Mouse (Mus musculus) lung, adult 2 months (tissue): ENCODE measurements around the gene Gm20388. TPM values are rescaled to one million over a fixed set of nuclear protein-coding genes. Genes with fewer than 3 reads are reported as not detected.

Experiments
- DNase-seq: peaks from one replicate; pipeline ENCODE4 v3.0.0; 2022
- H3K4me1 ChIP-seq: fragments of 200-500 bp; 2 replicates; pipeline ENCODE4 v1.6.1; 2011; ENCODE audit warnings: low read length; ENCODE audit not compliant: control insufficient read depth, insufficient read depth
- H3K4me3 ChIP-seq: fragments of 200-500 bp; replicated peaks from 2 replicates; pipeline ENCODE3; 2011; ENCODE audit warnings: low read depth, mild to moderate bottlenecking, control low read depth, low read length; ENCODE audit errors: extremely low read depth
- CTCF ChIP-seq: fragments of 200-500 bp; IDR thresholded peaks from 2 replicates; pipeline ENCODE4 v1.5.1; 2011; ENCODE audit warnings: mild to moderate bottlenecking, low read length, control low read depth; ENCODE audit not compliant: insufficient read depth
- POLR2A ChIP-seq: fragments of 200-500 bp; IDR thresholded peaks from 2 replicates; pipeline ENCODE4 v1.6.1; 2011; ENCODE audit warnings: low read depth, mild to moderate bottlenecking, control low read depth, low read length, borderline replicate concordance; ENCODE audit errors: extremely low read depth
- WGBS: fragments of 180-500 bp; shearing (Covaris S2); methylation state at CpG from one replicate; pipeline ENCODE4 v1.1.7; 2018; 5-methylcytosine and 5-hydroxymethylcytosine counted together
- polyA plus RNA-seq: library from polyadenylated mRNA; depleted of rRNA; stranded (reverse); fragments of >200 nt; gene quantifications from 2 replicates; pipeline ENCODE4 v1.2.3, GENCODE M21; 2012

The Gm20388 gene
- polyA plus RNA-seq, 1 experiment, result 67.8 TPM

DNA sequence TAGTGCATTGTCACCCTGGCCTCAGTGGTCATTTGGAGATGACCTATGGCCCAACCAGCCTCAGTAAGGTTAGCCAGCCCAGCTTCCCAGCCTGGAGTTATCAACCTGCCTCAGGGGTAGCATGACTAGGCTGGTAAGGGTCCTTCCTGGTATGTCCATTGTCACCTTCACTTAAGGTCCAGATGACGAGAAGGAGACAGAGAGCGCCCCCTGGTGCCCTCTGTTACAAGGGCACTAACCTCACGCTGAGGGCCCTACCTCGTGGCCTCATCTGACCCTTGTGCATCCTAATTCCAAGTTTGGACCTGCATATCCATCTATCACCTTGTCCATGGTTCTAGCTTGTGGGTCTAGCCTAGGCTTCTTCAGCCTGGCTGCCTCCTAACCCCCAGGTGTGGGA is 1774.8 kb downstream of the Gm20388 start:
- Histone ChIP-seq H3K4me3 (no peak overlapping the region), H3K4me1 (no peaks in the 10 kb centered on the region)
- TF ChIP-seq CTCF (peak; percentile 90), POLR2A (no peak)
- WGBS, result 9% methylated on average over 4 of the region's 4 CpGs
- peak; percentile 75 for DNase-seq

DNA sequence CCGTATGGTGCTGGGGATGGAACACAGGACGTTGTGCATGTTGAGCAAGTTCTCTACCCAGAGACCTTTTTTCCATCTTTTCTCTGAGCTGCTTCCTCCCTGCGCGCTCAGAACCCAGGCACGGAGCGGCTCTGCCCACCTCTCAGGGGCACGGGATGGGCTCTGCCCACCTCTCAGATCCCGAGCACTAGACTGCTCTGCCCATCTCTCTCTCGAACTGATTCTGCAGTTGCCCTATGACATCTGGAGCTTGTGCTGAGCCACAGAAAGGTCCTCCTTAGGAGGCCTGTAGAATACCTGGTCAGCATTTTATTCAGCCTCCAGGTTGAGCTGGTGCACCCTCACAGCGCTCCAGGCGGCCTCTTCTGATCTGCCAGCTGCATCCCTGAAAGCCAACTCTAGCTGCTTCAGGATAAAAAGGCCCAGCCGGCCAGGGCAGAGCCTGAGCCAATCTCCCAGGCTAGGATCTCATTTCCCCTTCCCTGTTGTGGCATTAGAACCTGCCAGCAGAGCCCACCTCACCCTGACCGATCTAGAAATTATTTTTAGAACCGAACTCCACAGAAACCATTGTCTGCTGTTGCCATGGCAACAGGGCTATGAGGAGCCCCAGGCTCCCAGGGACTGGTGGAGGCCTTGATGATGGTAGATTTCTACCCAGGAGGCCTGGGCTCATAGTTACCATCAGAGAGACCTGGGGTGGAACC is 1777.0 kb downstream of the Gm20388 start:
- DNase-seq, result no peak
- WGBS, result 64% methylated on average over 14 of the region's 14 CpGs

DNA sequence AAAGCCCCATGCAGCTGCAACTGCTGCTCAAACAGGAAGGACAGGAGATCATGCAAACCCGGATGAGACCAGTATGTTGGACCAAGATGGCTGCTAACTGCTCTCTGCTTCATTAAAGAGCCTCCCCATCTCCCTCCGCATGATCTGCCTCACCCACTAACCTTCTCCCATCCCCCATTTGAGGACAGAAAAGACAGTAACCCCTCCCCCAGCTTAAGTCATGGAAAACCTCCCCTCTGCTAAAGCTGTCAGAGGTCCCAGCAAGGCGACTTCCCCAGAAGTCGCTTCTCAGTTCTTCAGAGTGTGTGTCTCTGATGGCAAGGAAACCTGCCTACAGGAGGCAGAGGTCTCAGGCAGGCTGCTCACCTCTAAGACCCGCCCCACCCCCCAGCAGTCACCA is 1777.9 kb downstream of the Gm20388 start:
- WGBS, result 39% methylated on average over 5 of the region's 5 CpGs
- no peaks in the 10 kb centered on the region for H3K4me1 ChIP-seq

More for the DNA sequence above, 1777.0 kb downstream of the Gm20388 start:
- H3K4me3 ChIP-seq, result no peak overlapping the region
- TF ChIP-seq POLR2A (no peak), CTCF (no peak)
- H3K4me1 ChIP-seq, result no peaks in the 10 kb centered on the region

DNA sequence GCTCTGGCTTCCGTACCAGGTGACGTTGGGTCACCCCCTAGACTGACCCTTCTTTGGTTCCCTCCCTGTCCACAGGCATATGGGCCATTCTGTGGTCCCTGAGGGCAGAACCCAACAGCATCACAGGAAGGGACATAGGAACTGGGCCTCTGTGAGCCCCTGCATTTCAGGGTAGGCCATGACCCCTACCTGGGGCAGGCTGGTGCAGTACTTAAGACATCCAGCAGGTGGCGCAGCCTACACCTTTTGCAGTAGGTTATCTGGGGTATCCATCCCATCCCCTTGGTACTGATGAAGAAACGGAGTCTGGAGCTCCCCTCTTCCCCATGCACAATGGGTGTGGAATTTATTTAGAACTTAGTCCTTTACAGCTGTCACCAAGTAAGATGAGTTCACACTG is 1783.8 kb downstream of the Gm20388 start:
- H3K4me1 ChIP-seq, result 0 out of 2 replicates have a peak, but pooled peaks cover 2% of the 10 kb centered on the region
- TF ChIP-seq CTCF (peak; percentile 85), POLR2A (no peak)
- WGBS, result 55% methylated on average over 4 of the region's 4 CpGs
- H3K4me3 ChIP-seq, result no peak overlapping the region
- DNase-seq, result peak; percentile 57

More for the DNA sequence above, 1777.9 kb downstream of the Gm20388 start:
- H3K4me3 ChIP-seq, result no peak overlapping the region
- no peak for DNase-seq
- TF ChIP-seq CTCF (no peak), POLR2A (no peak)

DNA sequence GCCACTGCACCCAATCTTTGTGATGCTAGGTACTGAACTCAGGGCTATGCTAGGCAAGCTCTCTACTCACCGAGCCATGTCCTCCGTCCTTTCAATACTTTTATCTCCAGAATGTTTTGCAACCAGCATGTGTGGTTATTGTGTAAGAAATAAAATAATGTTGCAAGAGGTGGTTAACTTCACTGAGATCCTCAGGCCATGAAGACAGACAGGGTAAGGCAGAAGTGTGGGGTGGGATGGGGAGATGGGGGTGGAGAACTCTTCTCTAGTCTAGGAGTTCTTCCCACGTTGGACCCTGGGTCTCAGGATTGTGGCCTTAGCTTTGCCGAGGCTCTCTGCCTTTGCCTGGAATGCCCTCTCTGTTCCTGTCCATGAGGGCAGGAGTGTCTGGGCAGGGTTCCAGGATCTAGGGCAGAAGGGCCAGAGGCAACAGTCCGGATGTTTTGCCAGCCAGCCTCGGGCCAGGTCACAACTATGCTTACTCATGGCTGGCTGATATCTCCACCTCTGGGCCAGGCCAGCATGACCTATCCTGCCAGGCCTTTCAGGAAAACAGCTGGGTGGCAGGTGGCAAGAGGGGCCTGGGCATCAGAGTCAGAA is 1785.0 kb downstream of the Gm20388 start:
- 27% methylated on average over 6 of the region's 6 CpGs for WGBS
- TF ChIP-seq POLR2A (no peak), CTCF (no peak)
- DNase-seq, result peak; percentile 69

DNA sequence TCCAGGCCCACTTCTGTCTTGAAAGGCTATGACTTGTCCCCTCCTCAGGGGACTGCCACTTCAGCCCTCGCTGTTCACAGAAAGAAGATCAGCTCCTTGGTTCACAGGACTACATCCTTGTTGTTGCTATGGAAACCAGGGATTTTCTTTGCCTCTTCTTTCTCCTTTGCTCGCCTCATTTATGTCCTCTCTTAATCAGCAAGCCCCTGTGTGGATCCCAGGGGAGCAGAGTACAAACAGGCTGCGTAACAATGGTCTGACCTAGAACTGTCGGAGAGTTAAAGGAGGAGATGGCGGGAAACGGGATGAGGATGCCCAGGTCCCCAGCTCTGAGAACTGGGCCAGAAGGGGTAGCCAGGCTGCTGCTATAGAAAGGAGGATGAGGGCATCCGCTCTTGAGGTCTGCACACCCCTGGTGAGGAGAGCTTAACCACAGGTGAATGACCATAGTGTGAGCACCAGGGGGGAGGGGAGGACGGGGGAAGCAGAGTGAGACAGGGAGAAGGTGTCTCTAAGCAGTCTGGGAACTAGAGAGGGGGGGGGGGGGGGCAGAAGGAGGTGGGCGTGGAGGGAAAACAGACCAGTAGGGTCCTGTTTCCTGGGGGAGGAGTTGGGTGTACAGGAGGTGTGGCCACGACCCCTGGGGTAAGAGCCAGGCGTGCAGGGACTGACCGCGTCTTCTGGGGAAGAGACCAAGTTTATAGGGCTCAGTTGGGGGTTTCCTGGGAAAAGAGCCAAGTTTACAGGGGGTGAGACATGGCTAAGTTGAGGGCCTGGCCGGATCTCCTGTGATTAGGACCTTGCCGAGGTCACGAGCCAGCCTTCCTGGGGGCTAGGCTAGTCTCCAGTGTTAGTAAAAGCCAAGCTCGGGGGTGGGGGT is 1787.3 kb downstream of the Gm20388 start:
- WGBS, result 10% methylated on average over 16 of the region's 17 CpGs
- TF ChIP-seq POLR2A (no peak), CTCF (no peak)
- no peak overlapping the region for H3K4me3 ChIP-seq
- H3K4me1 ChIP-seq, result 0 out of 2 replicates have a peak, but pooled peaks cover 2% of the 10 kb centered on the region
- no peak for DNase-seq

More for the DNA sequence above, 1785.0 kb downstream of the Gm20388 start:
- Histone ChIP-seq H3K4me3 (no peak overlapping the region), H3K4me1 (0 out of 2 replicates have a peak, but pooled peaks cover 2% of the 10 kb centered on the region)

DNA sequence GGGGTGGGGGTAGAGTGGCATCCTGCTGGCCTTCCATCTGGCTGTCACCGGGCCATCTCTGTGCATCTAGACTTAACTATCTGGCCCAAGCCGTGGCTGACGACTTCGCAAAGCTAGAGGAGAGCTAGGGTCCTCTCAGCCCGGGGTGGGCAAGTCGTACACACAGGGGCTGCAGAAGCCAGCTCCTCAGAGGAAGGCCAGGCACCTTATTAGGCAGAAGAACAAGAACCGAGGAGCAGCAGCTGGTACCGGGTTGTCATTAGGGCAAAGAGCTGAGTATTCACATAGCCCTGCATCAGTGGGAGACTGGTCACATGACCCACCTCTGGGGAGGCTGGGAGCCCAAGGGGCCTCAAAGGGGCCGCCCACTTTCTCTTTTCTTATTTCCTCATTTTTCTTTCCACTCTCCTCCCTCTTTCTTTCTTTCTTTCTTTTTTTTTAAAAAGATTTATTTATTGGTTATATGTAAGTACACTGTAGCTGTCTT is 1788.0 kb downstream of the Gm20388 start:
- H3K4me1 ChIP-seq, result 0 out of 2 replicates have a peak, but pooled peaks cover 2% of the 10 kb centered on the region
- no peak for DNase-seq
- H3K4me3 ChIP-seq, result no peak overlapping the region
- TF ChIP-seq POLR2A (no peak), CTCF (no peak)
- 11% methylated on average over 9 of the region's 9 CpGs for WGBS

DNA sequence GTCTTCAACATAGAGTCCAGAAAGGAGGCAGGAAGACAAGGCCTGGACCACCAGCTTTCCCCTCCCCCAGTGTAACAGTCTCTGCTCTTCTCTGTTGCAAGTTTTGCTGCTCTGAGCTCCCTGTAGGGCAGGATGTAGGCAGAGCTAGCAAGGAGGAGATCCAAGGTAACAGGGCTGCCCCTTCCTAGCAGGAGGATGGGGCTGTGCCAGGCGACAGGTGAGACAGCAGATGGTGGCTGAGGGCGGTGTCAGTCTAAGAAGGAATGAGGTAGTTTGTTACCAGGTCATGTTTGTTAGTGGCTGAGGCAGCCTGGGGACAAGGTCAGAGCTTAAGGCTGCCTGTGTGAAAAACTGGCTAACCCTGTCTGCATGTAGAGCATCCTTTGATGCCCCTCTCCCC is 1789.3 kb downstream of the Gm20388 start:
- 96% methylated on average over 2 of the region's 2 CpGs for WGBS

DNA sequence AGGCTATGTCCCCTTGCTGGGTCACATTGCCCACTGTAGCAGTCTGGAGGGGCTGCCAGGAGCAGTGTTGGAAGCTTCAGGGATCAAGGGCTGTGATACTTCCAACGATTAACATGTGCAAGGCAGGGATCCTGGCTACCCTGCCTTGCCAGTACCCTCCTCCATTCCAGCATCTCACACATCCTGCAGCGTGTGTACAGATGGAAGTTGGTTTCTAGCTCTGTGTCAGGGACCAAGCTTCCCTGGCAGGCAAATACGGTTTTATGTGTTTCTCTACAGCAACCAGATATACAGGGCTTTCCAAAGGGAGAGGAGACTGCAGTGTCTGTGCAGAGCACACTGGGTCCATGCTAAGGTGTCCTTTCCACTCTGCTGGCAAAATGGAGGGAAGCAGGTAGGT is 1794.5 kb downstream of the Gm20388 start:
- no peak for TF ChIP-seq POLR2A
- no peak for TF ChIP-seq CTCF
- no peak overlapping the region for H3K4me3 ChIP-seq
- 48% methylated on average over 3 of the region's 3 CpGs for WGBS
- no peaks in the 10 kb centered on the region for H3K4me1 ChIP-seq
- no peak for DNase-seq

More for the DNA sequence above, 1789.3 kb downstream of the Gm20388 start:
- no peak for DNase-seq
- no peak overlapping the region for H3K4me3 ChIP-seq
- H3K4me1 ChIP-seq, result 0 out of 2 replicates have a peak, but pooled peaks cover 2% of the 10 kb centered on the region
- TF ChIP-seq CTCF (no peak), POLR2A (no peak)
